Mouse (Mus musculus) layer of hippocampus, adult 18-20 months (tissue): ENCODE results near the gene Mmp20. TPM values are rescaled to one million over a fixed set of nuclear protein-coding genes. Genes with fewer than 3 reads are reported as not detected.
A peak's percentile ranks its signal among the peaks of the same experiment; 100 is the strongest.

Source experiments
- DNase-seq, 2 experiments: peaks; one replicate each; pipeline ENCODE4 v3.0.0; 2022; ENCODE audit warnings: low spot score in 2 of 2
- total RNA-seq, 2 experiments: library from RNA; stranded (reverse); gene quantifications; 2 replicates each; pipeline ENCODE4 v1.2.3; 2021

Gene Mmp20
- total RNA-seq, 2 experiments from 2014 or later = not detected

DNA sequence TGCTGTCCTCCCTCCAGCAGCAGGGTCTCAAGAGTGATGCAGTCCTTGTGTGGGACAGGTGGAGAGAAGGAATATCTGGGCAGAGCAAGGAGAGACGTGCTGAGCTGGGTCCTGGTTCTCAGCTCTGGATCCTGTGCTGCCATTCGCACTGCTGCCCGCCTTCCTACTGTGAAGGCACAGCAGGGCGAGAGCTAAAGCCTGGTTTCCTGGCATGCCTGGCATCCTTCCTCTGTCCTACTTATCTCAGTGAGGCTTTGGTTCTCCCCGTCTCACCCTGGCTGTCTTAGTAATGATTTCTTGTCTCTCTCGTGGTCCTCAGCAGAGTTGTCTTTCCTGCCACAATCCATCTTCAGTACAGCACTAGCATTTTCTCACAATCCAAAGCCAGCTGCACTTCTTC lies 61.8 kb downstream of the Mmp20 start:
- DNase-seq = no peak

DNA sequence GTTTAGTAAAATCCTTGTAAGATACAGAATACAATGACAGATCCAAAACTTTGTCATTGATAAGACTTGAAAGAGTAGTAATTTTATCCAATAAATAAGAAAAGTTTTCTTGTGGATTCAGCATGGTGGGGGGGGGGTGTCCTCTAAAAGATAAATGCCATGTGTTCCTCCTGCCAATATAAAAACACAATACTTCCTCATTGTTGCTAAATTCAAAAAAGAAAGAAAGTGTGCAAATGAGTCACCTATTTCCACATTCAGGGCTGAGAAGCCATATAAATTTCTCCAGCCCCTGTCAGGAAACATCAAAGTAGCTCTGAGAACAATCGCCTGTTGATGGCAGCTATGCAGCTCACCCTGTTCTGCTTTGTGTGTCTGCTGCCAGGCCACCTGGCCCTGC lies 63.8 kb downstream of the Mmp20 start, which contains the start of gene Mmp7:
TSS of gene Mmp7 (plus strand) at position 301 of the 400 bp plus-strand sequence.
- DNase-seq = no peak

DNA sequence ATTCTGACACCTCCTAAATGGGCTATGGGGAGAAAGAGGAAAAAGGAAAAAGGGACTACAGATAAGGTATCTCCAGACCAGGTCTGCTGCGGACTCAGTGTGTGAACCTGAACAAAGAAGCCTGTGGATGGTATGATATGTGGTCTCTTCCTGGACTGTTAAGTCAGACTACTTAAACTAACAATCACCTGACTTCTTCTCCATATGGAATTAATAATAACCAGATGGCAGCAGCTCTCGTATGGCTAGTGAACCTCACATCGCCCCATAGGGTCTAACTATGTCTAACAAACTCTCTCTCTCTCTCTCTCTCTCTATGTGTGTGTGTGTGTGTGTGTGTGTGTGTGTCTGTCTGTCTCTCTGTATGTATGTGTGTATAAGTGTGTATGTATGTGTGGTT lies 65.9 kb downstream of the Mmp20 start:
- DNase-seq = no peak

DNA sequence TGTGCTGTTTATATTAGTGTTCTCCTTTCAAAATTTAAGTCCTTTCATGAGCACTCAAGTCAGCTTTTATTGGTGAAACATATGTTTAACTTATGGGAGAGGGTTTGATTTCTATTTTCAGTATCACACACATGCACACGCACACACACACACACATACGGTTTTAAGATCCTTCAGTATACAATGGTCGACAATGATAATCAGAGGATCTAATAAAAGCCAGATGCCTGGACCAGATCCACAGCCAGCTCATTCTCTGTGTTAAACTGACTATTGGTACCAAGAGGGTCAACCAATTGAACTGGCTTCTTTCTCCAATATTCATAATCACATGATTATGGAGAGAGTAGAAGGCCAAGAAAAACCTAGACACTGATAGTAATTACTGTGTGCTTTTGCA lies 67.6 kb downstream of the Mmp20 start:
- DNase-seq = no peak

- no peak for DNase-seq
Measured at GRCm38 (mm10) chr9:7708698-7709097, 80.7 kb downstream of the Mmp20 start.

DNA sequence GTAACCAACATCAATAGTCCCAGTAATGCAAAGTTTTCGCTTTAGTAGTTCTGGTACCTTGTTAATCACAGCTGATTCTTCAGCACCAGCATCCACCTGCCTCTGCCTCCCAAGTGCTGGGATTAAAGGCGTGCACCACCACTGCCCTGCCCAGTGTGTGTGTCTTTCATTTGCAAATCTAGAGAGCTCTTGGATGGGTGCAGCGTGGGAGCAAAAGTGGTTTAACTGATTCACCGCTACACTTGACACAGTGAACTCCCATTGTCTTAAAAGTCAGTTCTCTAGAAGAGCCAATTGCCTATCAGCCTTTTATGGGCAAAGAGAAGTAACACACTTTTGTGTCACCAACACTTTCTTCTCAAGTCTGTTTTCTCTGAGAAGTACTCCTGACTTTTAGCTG lies 83.2 kb downstream of the Mmp20 start:
- DNase-seq = no peak

DNA sequence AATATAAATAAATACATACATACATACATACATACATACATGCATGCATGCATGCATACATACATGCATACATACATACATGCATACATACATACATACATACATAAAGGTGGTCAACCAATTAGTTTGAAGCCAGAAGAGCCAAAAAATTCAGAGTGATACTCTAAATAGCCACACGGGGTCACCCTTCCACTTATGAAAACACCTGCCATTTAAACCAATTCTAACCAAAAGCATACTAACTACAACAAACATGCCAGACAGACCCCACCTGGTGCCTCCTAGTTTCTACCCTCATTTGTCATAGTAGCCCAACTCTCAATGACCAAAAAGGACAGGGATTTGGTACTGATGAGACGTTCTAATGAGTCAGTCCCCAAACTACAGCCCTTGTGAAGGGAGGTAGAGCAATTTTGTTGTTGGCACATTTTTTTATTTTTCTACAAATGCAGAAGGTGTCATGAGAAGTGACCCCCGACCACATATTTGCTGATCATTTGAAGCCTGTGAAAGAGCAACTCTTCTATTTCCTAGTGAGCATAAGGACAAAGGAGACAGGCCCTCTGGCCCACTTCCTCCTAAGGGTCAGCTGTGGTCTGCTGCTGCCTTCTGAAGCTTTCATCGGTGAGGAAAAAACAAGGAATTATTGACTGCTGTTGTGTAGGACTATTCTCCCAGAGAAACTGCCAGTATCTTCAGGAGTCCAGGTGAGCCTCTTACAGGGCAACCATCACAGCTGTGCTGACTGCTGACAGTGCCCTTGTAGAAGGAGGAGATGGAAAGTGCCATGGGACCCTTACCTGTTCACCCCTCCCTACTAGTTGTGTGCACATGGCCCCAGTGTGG lies 86.3 kb downstream of the Mmp20 start:
- DNase-seq = peak; percentile 2 to 59

DNA sequence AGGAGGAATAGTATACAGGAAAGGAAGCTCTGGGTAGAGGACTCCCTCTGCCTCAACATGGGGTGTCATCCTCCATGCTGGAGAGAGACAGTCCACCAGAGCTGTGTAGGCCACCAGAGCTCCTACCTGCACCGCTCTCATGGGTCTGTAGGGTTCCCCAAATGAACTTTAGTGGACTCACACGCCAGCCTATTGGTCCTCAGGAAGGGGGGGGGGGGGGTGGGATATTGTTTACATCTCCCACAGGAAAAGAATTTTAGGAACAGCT lies 86.8 kb downstream of the Mmp20 start:
- DNase-seq = no peak

- DNase-seq = no peak
Measured at GRCm38 (mm10) chr9:7721543-7721942, 93.5 kb downstream of the Mmp20 start.

Other genes with a start within 250 kb of the Mmp20 start
- gene Mmp1b, start 240.2 kb upstream of the Mmp20 start, total RNA-seq = not detected
- gene Mmp3, start 182.4 kb upstream of the Mmp20 start, total RNA-seq = not detected
- not detected for gene Mmp10, start 125.9 kb upstream of the Mmp20 start, total RNA-seq
- not detected for gene Mmp8, start 69.8 kb upstream of the Mmp20 start, total RNA-seq
- not detected for gene Mmp27, start 56.8 kb upstream of the Mmp20 start, total RNA-seq
- gene Mmp7, start 63.9 kb downstream of the Mmp20 start, total RNA-seq = not detected
- 10 to 100 TPM; 12.2 to 12.4 TPM for gene Tmem123, start 135.8 kb downstream of the Mmp20 start, total RNA-seq
- gene Birc2, start 208.8 kb downstream of the Mmp20 start, total RNA-seq = 10 to 100 TPM; 33.9 to 38.2 TPM
- gene Birc3, start 245.0 kb downstream of the Mmp20 start, total RNA-seq = 1 to 10 TPM; 1.4 to 1.6 TPM